Mouse (Mus musculus): Measurements from ENCODE around the gene Dusp6.
"Not testable (repeated sequence)": the region's sequence is repeated elsewhere in the genome, so short reads cannot be mapped to it uniquely, and the experiment has no call there.

Gene Dusp6

DNA sequence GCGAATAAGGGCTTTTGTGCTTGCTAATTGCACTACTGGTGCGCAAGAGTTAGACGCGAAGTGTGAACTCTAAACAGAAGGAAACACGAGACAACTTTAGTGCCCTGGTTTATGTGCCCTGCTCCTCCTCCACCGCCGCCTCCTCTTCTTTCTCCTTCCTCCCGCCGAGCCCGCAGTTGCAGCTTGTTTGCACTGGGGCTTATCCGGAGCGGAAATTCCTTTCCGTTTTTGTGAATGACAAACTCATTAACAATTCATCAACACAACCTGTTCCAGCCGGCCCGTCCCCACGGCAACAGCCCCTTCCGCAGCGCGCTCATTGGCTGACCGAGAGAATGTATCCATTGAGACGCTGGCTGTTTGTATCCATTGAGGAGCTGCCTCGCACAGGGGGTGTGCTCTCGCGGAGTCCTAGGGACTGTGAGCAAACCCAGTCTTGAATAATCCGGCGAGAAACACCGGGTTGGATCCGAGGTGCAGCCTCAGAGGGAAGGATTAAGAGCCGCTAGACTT is at the start of gene Dusp6:
Gene Dusp6 (plus strand): TSS at position 365 of the 513 bp plus-strand sequence.
- DNase-seq: peak; percentile 98

DNA sequence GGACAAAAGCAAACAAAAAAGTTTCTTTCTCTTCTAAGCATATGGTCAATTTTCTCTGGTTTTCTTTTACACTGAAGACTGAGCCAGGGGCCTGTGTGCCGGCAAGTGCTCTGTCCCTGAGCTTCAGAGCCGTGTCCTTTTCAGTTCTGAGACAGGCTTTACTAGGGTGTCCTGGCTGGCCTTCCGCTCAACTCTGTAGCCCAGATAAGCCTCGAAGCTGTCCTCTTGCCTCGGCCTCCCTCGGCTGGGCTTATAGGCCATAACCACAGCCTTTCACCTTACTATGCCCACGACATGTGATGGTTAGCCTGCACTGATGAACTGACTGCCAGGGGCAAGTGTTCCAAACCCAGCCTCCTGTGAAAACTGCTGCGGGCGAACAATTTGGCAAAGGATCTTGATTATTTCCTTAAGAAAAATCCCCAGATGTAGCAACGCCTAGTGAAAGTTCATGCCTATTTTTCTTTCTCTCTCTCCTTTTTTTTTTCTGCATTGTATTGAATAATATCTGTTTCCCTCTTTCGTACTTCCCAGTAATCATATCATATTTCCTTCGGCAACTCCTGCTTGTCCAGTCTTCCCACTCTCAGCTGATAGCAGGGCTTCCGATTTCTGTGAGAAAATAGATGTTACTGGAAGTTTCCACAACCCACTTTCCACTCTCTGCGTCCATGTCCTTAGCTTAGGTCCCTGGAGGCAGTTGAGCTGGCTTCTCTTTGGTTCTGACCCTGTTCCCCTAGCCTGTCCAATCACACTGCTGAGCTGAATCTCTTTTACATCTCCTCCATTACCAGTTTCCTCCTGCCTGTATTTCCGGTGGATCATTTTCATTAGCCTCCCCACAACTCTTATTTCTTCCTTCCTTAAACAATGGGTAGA is 48.4 kb upstream of the Dusp6 start:
- DNase-seq: no peak

DNA sequence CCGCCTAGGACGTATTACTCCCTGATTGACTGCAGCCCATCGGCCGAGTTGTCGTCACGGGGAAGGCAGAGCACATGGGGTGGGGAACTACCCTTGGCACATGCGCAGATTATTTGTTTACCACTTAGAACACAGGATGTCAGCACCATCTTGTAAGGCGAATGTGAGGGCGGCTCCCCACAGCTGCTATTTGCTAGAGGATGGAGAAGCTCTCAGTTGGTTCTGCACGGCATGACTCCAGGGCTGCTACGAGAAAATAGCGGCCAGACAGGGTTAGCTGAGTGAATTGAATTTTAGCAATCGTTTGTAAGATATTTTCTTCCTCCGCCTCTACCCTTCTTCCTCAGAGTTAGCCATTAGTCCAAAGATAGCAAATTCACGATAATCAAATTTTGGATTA is 46.5 kb upstream of the Dusp6 start:
- not testable (repeated sequence) for DNase-seq

DNA sequence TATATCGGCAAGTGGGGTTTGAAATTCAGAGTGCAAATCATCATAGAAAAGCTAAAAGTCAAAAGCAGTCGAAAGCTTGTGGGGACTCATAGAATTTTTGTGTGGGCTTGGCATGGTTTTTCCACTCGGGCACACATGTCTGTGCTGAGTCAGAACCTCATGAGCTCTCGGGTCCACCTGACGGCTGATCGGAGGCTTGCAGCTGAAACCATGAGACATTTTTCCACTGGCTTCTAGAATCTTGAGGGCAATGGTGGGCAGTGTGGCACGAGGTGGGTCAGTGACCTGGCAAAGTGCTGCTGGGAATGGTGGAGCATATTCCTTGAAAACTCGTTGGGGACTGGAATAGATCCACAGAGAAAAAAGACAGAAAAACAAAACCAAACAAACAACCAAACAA is 41.5 kb upstream of the Dusp6 start:
- DNase-seq: no peak

DNA sequence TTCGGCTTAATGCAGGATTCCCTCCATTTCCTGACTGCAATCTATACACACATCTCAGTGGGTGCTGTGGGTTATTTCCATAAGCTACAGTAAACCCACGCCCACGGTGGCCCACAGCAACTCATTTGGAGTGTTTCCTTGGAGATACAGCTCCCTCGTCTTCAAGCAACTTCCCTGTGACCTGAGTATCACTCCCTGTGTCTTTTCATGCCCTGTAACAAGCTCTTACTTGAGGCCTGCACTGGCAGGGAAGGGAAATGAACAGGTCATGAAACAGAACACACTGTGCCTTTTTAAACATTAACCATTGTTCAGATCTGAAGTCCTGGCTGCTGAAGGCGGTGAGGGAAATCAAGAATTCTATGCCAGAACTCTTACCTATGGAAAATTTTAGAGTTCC is 40.3 kb upstream of the Dusp6 start:
- DNase-seq: peak; percentile 61 to 74

DNA sequence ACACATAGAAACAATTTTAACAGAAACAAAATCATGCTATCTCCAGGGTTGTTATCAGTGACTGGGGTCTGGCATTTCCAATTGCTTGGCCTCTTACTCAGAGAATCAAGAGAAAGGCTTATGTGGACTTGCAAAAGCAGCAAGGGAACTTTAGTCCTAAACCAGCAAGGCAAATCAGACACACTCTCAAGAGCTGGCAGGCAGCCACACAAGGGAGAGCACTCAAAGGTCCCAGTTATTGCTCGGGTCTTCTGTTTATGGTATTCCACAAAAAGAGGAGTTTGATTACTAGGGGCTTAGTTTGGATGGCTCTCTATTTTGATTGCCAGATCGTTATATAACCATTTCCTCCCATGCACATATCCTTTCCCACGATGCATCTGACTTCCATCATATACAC is 38.8 kb upstream of the Dusp6 start:
- peak; percentile 72 to 80 for DNase-seq

DNA sequence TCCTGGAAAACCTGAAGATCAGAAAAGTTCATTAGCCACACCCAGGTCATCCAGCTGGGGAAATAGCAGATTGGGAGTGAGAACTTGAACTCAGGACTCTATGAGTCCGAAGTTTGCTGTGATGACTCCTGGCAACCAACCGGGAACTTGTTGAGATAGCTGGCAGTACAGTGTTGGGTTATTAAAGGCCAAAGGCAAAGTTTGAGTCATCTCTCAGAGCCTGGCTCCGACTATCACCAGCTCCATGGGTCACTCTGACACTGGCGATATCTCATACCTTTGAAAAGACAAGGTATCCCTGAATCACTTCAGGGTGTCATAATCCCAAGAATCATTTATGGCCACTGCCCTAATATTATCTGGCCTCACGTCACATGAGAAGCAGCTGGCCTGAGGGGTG is 36.2 kb upstream of the Dusp6 start:
- no peak for DNase-seq

DNA sequence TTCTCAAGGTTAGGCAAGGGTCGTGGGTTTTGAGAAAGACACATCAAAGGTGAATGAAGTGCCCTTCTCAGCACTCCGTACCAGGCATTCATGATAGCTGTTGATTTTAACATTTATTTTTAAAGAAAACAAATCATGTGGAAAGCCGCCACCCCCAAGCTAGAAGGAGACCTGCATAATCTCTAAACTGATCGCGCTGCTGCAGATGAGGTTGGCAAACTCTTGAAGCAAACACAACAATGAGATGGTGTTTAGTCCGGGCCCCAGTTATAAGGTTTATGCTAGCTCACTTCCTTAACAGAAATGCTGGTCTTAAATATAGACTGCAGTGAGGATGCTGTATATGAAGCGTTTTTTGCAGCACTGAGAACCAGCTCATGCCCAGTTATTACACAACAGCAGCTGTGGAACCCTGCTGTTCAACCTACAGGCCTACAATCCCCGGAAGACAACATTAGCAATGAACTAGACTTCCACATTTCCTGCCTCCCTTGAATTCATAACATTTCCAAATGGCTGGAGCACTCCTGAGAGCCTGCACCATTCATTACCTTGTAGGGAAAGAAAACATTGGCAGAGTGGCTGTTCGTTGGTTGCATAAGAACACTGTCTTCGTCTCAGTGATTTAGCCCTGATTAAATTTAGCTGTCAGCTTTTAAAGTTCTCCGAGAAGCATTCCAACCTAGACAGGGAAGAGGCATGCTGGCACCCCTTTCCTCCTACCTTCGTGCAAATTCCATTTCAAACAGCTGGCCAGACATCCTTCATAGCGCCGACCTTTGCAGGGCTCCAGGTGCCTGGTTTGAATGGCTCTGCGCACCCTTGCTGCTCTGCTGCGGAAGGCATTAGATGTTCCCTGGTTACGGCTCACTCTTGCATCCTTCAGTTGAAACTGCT is 34.8 kb upstream of the Dusp6 start:
- peak; percentile 63 to 69 for DNase-seq

DNA sequence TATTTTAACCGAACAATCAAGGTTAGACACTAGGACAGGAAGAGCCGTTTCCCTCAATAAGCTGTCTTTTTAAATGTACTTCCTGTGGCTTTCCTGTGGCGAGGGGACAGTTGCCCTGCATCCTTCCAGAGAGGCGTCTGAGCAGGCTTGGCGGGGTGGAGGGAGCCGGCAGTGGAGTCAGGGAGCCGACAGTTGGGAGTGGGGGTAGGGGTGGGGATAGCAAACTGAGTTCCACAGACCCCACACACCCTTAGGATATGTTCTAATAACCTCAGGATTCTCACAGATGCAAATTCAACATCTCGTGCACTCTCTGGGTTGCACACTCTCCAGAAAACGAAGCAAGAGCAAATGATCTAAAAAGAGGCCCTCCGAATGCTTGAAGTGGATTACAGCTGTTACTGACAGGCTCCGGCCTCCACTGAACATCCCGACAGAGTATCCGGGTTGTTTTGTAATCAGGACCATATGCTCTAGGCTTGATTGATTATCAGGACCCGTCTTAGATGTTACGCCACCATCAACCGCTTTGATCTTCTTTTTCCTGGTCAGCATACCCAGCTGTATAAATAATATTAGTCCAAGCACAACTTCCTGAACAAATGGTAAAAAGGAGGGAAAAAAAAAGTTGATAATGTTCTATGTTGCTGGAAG is 33.9 kb upstream of the Dusp6 start:
- peak; percentile 38 to 43 for DNase-seq

DNA sequence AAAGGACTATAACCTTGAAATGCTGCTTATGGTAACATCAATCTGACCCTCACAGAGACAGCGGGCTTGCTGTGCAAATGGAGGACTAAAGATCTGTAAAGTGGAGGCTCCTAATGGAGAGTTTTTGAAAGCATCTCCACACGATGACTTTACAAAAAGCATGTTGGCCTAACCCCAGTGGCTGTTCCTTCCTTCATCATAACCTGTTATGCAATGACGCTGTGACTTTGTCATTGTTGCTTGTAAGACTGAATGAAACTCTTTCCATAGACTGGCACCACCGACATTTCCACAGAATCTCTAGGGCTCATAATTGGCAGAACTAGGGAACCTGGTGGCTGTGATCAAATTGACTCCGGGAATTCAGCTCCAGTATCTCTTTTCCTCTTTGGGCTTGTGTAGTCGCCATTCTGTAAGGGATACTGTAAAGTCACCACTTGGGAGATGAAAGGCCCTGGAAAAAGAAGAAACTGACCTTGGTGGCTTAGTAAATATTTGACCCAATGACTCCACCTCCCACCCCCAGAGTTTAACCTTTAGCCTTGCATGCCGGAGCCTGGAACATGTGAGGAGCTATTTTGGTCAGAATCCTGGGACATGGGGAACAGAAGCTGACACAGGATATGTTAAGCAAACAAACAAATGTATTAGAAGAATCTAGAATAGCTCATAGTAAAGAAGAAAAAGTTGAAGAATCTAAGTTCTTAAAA is 30.4 kb upstream of the Dusp6 start:
- peak; percentile 89 to 92 for DNase-seq

DNA sequence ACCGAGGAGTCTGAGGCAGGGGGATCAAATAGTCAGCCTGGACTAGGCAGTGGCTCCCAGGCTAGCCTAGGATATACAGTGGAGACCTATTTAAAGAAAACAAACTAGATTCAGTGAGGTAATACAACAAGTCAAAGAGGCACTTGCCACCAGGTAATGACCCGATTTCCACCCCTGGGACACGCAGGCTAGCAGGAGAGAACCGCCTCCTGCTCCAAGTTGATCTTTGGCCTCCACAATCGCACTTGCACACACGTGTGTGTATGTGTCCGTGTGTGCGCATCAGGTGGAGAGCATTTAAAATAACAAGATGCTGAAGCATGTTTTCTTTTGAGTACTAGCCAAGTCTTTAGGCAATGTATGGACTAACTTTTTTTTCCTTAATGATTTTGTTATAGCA is 28.7 kb upstream of the Dusp6 start:
- DNase-seq: peak in 1 of 2 experiments; percentile 39

DNA sequence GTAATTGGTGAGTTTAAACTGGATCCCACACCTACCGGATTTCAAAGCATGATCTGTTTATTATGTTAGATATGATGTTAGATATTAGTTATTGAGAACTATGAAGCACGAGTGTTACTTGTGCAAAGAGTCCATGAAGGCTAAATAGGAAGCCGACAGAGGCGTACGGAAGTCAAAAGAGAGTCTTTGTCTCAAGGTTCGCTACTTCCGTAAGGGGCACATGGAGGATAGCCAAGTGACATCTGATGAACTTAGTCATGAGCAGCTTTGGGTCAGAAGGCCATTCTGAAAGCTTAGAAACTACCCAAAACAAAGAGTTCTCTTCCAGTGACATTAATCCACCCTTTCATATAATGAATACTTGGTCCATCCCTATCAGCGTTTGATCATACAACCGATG is 27.9 kb upstream of the Dusp6 start:
- DNase-seq: peak in 1 of 2 experiments; percentile 35

DNA sequence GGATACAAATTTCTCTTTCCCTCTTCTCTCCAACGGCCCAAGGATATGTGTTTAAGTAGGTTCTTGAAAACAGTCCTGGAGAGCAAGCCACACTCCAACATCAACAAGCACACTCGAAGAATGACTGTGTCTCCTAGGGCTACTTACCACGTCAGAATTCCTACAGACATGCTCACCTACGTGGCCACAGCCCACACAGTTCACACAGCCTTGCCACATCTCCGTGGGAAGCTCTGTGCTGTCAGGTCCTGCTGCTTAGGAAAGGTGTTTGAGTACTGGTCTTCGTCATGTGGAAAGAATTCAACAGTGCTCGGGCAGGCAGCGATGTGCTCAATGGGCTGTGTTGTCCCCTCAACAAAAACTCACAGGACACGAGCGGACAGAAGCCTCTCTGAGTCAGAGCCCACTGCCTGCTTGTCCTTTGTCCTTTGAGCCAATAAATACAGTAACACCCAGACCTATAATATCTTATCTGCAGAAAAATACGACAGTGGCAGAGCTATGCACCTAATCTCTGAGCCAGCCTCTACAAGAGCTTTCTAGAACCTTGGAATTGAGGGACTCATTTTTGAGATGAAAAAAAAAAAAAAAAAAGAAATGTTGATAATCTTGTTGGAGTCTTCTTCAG is 25.7 kb upstream of the Dusp6 start:
- no peak for DNase-seq

DNA sequence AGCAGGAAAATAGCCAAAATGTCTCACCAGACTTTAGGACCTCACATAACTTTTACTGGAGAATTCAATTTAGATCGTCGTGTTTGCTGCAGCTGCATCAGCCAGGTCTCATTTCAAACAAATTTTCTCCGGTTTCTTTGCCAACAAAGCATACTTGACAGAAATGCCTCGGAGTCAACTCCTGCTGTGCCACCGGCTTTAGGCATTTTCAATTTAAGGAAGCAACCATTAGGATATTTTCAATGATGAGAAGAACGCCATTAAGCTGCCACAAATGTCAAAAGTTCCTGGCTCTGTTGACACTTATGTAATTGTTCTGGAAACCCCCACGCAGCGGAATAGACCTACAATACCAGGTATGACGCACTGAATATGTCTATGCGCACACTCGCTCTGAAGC is 24.5 kb upstream of the Dusp6 start:
- no peak for DNase-seq

DNA sequence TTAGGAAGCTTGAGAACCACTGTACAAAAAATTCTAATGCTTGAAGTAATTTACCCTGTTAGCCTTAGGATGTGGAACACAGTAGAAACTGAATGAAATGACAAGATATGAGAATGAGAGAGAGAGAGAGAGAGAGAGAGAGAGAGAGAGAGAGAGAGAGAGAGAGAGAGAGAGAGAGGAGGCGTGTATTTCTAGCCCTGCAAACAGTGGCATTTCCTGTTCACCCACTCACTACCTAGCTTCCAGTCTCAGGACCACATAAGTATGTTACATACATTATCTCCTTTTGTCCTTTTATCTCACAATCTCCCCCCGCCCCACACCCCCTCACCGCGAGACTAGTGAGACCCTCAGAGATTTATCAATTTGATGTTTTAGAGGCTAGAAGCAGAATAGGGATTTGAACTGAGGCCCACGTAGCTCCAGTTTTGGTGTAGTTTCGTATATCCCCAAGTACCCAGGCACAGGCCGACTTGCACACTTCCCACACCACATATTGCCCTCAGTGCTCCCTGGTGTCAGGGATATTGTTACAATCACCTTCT is 21.7 kb upstream of the Dusp6 start:
- DNase-seq: no peak

DNA sequence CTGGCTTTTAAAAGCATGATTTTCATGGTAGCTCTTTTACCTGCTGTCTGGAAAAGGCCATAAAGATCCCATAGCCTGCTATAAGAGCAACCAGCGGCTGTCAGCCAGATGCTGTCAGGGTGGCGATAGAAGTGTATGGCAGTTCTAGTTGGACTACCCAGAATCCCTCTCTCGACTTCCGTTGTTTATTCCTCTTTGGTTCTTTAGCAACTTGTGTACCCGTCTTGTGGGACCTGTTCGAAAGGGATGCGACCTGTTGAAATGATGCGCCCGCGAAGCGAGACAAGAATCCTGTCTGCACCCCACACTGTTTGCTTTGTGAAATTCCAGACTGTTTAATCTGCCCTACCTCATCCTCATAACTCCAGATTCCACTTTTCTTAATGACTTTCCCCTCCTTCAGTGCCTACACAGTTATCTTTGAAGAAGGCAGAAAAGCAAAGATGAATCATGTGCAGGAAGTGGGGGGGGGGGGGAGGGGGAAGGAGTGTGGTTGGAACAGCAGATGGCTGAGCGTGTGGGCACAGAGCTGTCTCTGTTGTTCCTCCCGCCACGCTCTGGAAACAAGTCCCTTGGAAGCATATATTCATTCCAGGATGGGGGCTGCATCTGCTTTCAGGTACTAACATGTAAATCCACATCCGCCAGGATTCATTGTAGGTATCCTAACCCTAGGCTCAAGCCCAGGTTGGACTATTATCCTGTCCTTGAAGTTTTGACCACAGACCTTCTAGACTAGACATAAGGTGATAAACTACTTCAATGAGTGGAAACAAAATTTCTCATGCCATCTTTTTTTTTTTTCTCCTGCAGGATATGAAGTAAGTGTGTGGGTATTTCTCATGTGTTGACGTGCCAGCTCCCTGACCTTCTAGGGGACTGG is 21.0 kb upstream of the Dusp6 start:
- DNase-seq: no peak

DNA sequence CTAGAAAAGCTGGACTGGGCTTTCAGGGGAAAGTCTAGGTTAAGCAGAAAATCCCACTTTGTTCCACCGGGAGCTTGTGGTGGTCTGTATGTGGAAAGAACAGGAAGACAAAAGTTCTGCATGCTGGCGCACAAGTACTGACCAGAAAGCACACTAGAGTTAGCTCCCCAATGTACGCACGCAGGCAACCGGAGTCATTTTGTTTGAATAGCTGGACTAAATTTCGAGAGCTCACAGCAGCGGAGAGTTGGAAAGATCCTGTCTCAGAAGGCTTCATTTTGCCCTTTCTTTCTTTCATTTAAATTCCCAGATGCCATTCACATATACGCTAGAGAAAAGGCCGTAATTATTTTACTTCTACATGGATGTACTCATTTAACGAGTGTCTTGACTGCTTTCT is 20.3 kb upstream of the Dusp6 start:
- DNase-seq: no peak

DNA sequence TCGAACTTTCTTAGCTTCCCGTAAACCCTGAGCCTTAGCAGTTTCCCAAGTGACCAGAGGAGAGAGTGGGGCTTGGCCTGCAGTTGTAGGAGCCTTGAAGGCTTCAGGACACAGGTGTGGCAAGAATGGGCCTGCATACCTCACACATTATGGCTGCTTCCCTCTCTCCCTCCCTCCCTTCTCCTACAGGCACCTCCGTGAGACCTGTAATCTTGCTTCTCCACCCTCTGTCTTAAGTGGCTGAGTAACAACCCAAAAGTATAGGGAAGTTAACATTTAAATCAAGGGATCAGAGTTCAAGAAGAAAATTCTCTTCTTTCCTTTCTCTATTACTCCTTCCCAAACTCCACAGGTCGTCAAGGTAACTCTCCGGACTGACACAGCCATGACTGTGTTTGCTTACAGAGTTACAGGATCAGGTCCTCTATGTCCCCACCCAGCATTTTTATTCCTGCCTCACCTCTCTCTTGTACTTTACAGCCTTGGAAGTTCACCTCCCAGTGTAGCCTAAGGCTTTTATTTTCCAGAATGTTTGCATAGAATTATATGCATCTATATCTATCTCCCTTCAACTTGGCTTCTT is 19.0 kb upstream of the Dusp6 start:
- no peak for DNase-seq

DNA sequence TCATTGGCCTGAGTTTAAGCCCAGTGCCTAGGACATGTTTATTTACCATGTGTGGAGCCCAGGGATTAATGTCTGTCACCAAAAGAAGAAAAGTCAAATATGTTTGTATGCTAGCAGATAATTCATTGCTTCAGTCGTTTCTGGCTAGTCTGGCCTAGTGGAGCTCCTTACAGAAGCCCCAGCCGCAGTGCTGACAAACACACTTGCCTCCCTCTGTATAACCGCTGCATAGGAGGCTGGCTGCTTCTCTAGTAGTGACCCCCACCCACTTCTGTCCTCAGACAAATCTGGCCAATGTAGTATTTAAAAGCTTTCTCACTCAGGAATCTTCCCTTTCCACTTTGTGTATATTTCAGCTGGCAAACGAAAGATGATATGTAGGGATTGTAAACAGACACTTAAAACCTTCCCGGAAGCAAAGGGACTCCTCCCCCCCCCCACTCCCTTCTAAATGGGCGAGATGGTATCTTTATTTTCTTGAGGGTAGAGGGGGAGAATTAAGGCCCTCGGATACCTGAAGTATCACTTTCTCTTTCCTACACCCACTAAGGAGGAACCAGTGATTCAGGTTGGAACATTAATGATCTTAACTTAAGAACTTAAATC is 18.3 kb upstream of the Dusp6 start:
- DNase-seq: no peak

Data from kidney, adult 8-10 months (tissue).